Mouse (Mus musculus) ES-Bruce4 (cell line): Measurements from ENCODE around the gene Ano6. TPM values are rescaled to one million over a fixed set of nuclear protein-coding genes. Genes with fewer than 3 reads are reported as not detected.

ENCODE experiments used
- H3K27ac ChIP-seq: 2 replicates; pipeline ENCODE4 v1.5.1; 2012; ENCODE audit warnings: low read length, inconsistent platforms; ENCODE audit not compliant: insufficient read depth
- H3K27me3 ChIP-seq: 2 replicates; pipeline ENCODE4 v1.6.1; 2012; ENCODE audit warnings: mild to moderate bottlenecking, low read length, inconsistent platforms; ENCODE audit not compliant: control insufficient read depth, poor library complexity, insufficient read depth, severe bottlenecking
- H3K36me3 ChIP-seq: 2 replicates; pipeline ENCODE4 v1.6.1; 2012; ENCODE audit warnings: inconsistent platforms, mild to moderate bottlenecking, low read length, moderate library complexity; ENCODE audit not compliant: control insufficient read depth, poor library complexity, insufficient read depth, severe bottlenecking
- H3K4me1 ChIP-seq: one replicate; pipeline ENCODE4 v1.8.1; 2011; ENCODE audit warnings: low read length; ENCODE audit not compliant: control insufficient read depth, insufficient read depth
- H3K4me3 ChIP-seq: 2 replicates; pipeline ENCODE4 v1.5.1; 2011; ENCODE audit warnings: low read depth, mild to moderate bottlenecking, low read length
- H3K9ac ChIP-seq: 2 replicates; pipeline ENCODE4 v1.6.1; 2012; ENCODE audit warnings: low read depth, mild to moderate bottlenecking, inconsistent platforms; ENCODE audit not compliant: poor library complexity, severe bottlenecking
- H3K9me3 ChIP-seq: replicated peaks from 2 replicates; pipeline ENCODE4 v1.6.1; 2012; ENCODE audit warnings: mild to moderate bottlenecking, low read length, inconsistent platforms; ENCODE audit not compliant: control insufficient read depth, poor library complexity, insufficient read depth, severe bottlenecking
- CTCF ChIP-seq: IDR thresholded peaks from one replicate; pipeline ENCODE4 v1.8.1; 2011; ENCODE audit warnings: low read depth, low read length
- EP300 ChIP-seq: IDR thresholded peaks from 2 replicates; pipeline ENCODE4 v1.6.1; 2011; ENCODE audit warnings: low read depth, low read length; ENCODE audit not compliant: insufficient read depth
- POLR2A ChIP-seq: IDR thresholded peaks from one replicate; pipeline ENCODE4 v1.8.1; 2011; ENCODE audit warnings: low read length; ENCODE audit not compliant: insufficient read depth
- polyA plus RNA-seq: library from polyadenylated mRNA; stranded (reverse); fragments of >200 nt; gene quantifications from 2 replicates; pipeline ENCODE4 v1.2.4, GENCODE M21; 2011; ENCODE audit warnings: low read depth; ENCODE audit not compliant: missing spikeins, insufficient read depth, insufficient read length

The Ano6 gene
- polyA plus RNA-seq, 1 experiment, result 42.5 TPM

DNA sequence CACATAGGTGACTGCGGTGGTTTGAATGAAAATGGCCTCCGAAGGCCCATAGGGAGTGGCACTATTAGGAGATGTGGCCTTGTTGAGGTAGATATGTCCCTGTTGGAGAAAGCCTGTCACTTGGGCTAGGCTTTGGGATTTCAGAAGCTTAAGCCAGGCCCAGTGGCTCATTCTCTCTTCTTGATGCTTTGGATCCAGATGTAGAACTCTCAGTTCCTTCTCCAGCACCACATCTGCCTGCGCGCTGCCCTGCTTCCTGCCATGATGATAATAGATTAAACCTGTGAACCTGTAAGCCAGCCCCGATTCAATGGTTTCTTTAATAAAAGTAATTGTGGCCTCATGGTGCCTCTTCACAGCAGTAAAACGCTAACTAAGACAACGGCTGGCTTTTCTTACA is 7.6 kb downstream of the Ano6 start:
- no peak for TF ChIP-seq CTCF
- H3K4me3 ChIP-seq, result no peak overlapping the region
- no peak overlapping the region for H3K27ac ChIP-seq
- H3K27me3 ChIP-seq, result no peaks in the 10 kb centered on the region
- no peaks in the 10 kb centered on the region for H3K36me3 ChIP-seq
- H3K9me3 ChIP-seq, result no peaks in the 10 kb centered on the region
- peaks cover 6% of the 10 kb centered on the region for H3K4me1 ChIP-seq
- no peak overlapping the region for H3K9ac ChIP-seq

DNA sequence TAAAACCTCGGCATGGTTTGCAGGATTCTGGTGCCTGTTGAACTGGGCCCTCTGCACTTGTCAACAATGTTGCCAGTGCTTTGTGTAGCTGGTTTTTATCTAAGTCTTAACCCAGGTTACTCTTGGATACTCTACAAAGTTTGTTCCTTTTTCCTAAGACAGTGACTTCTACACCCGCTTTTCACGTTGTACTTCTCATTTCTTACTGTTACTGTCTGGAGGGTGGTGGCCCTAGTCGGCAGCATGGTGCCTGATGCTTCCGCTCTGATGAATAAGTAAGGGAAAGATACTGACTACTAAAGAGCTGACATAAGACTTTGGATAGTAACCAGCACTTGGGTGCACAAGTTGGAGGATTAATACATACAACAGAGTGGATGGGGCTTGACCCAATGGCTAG is 9.0 kb downstream of the Ano6 start:
- Histone ChIP-seq H3K4me3 (no peak overlapping the region), H3K4me1 (peaks cover 6% of the 10 kb centered on the region), H3K27ac (no peak overlapping the region), H3K9me3 (no peaks in the 10 kb centered on the region), H3K9ac (no peak overlapping the region), H3K36me3 (no peaks in the 10 kb centered on the region), H3K27me3 (no peaks in the 10 kb centered on the region)
- TF ChIP-seq CTCF, result no peak
- TF ChIP-seq POLR2A, result no peak
- TF ChIP-seq EP300, result no peak

DNA sequence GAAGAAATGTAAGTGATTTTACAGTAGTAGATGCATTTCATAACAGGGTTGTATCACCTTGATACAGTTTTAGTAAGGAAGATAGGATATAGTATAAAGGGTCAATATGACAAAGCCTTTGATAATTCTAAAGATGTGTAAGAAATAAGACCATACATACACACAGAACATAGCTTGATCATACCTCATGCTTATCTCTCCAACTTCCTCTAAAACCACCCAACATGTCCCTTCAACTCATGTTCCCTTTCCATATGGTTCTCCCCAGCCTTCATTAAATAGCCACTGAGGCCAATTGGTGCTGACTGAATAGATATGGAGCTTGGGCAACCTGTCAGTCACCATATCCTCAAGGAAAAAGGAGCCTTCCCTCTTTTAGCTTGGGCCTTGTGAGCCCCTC is 9.4 kb downstream of the Ano6 start:
- Histone ChIP-seq H3K27me3 (no peaks in the 10 kb centered on the region), H3K4me3 (no peak overlapping the region), H3K9ac (no peak overlapping the region), H3K9me3 (no peaks in the 10 kb centered on the region), H3K36me3 (no peaks in the 10 kb centered on the region), H3K27ac (no peak overlapping the region), H3K4me1 (peaks cover 6% of the 10 kb centered on the region)
- TF ChIP-seq CTCF (no peak), EP300 (no peak), POLR2A (no peak)

DNA sequence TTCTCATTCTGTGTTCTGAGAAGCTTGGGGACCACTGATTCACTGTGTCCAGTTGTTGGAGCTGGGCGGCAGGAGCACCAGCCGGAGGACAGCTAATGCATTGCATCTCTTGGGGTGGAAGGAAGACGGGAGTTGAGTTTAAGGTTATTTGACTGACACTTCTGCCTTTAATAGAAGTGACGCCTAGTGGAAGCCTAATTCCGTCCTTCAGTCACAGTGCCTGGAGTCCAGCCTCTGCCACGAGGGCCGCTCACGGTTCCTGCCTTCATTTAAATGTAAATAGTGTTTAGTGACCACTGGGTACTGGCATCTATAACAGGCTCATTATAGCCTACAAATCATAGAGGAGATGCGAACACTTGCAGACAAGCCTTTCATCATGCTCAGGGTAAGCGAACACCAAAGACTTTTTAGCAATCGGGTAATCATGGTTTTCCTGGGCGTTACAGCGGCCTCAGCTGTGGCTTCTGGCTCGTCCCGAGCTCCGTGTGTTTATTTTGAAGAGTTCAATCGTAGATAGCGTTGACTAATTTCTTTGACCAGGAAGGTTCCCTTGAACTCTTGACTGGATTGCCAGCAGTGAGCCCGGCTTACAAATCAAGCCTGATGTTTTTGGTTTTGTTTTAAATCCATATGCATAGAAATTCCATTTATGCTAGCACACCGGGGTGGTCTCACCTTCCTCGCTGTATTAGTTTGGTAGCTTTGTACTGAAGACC is 10.8 kb downstream of the Ano6 start:
- H3K9me3 ChIP-seq, result no peaks in the 10 kb centered on the region
- H3K27ac ChIP-seq, result no peak overlapping the region
- H3K27me3 ChIP-seq, result no peaks in the 10 kb centered on the region
- TF ChIP-seq POLR2A, result no peak
- peaks cover 6% of the 10 kb centered on the region for H3K4me1 ChIP-seq
- no peak overlapping the region for H3K4me3 ChIP-seq
- H3K9ac ChIP-seq, result no peak overlapping the region
- H3K36me3 ChIP-seq, result no peaks in the 10 kb centered on the region

DNA sequence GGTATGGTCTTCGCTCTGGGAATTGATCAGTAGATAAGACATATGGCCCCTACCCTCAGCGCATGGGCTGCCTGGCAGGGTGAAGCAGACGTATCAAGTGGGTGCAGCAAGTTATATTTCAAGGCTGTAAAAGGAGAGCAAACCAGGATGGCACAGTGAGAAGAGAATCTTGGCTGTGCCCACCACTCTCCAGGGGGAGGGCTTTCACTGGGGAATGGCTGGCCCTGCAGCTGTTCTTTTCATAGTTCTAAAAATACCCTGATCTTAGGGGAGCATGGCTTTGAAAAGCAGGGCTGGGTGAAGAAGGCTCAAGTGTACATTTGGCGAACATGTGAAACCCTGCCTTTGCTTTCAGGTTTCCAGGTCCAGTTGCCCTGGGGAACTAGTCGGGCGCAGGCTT is 11.5 kb downstream of the Ano6 start:
- no peaks in the 10 kb centered on the region for H3K9me3 ChIP-seq
- H3K9ac ChIP-seq, result no peak overlapping the region
- TF ChIP-seq POLR2A, result no peak
- no peak for TF ChIP-seq CTCF
- TF ChIP-seq EP300, result no peak
- no peak overlapping the region for H3K4me3 ChIP-seq
- H3K27me3 ChIP-seq, result no peaks in the 10 kb centered on the region
- H3K27ac ChIP-seq, result no peak overlapping the region
- no peaks in the 10 kb centered on the region for H3K36me3 ChIP-seq
- H3K4me1 ChIP-seq, result peaks cover 6% of the 10 kb centered on the region

DNA sequence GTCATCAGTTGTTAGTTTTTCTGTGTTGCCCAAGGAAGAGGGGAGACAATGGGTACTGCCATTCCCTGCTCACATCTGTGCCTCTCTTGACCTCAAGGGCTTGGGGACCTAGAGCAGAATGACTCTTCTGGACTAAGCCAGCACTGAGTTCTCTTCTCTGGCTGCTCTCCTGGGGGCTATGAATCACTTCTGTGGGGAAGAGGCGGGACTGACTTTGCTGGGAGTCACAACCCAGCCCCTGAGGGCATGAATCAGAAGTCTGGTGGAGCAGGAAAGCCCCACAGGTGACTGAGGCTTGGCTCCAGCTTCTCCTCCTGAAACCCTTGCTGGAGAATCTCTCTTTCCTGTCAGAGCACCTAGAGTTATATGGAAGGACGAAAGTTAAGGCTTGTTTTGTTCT is 12.1 kb downstream of the Ano6 start:
- Histone ChIP-seq H3K27ac (peak overlapping the region; percentile 15), H3K4me1 (peaks cover 6% of the 10 kb centered on the region), H3K9me3 (no peaks in the 10 kb centered on the region), H3K9ac (no peak overlapping the region), H3K4me3 (no peak overlapping the region), H3K36me3 (no peaks in the 10 kb centered on the region), H3K27me3 (no peaks in the 10 kb centered on the region)
- TF ChIP-seq CTCF (no peak), POLR2A (no peak), EP300 (no peak)
